8 mouse cellular contexts compared by ENCODE assay signal in genomic region chr11:32542687-32543411, GRCm38 (mm10). TPM values are rescaled to one million over a fixed set of nuclear protein-coding genes. Genes with fewer than 3 reads are reported as not detected.
A peak's percentile ranks its signal among the peaks of the same experiment; 100 is the strongest.
DNase-seq lines count a peak whose midpoint lies in the region; ATAC-seq lines count a peak whose summit lies in the region.

No protein-coding gene starts in this region.

- H3K36me3 ChIP-seq in heart, embryonic 16.5 days (ENCODE audit: control insufficient read depth, insufficient read depth): no peaks in the 10 kb centered on the region
- no peaks in the 10 kb centered on the region for H3K36me3 ChIP-seq in forebrain, embryonic 16.5 days (ENCODE audit: control insufficient read depth, insufficient read depth)

- no peaks in the 10 kb centered on the region for H3K9me3 ChIP-seq in heart, embryonic 16.5 days (replicated peaks; ENCODE audit: control insufficient read depth, low read length)
- no peaks in the 10 kb centered on the region for H3K9me3 ChIP-seq in forebrain, embryonic 16.5 days (ENCODE audit: control insufficient read depth, low read length)

- DNase-seq in layer of hippocampus, adult 9-11 months: peak; percentile 65
- no peak for DNase-seq in layer of hippocampus, postnatal 10 days (ENCODE audit: low spot score in 2 of 2)
- DNase-seq in yolk sac, embryonic 10.5 days (ENCODE audit: low spot score): peak; percentile 64
- no peak for DNase-seq in layer of hippocampus, adult 9-10 months (ENCODE audit: low spot score)
- DNase-seq in kidney, adult 18-20 months: no peak

- peak overlapping the region; percentile 23; the same call in 1 of the 2 replicates for H3K4me2 ChIP-seq in heart, embryonic 16.5 days (ENCODE audit: low read depth, low read length)
- H3K4me2 ChIP-seq in forebrain, embryonic 16.5 days (ENCODE audit: low read length): no peak overlapping the region

- no peak overlapping the region for H3K9ac ChIP-seq in heart, embryonic 16.5 days (ENCODE audit: low read length)
- no peak overlapping the region for H3K9ac ChIP-seq in forebrain, embryonic 16.5 days (replicated peaks; ENCODE audit: low read depth, low read length)

- peak overlapping the region; percentile 71 for H3K27ac ChIP-seq in heart, embryonic 16.5 days (ENCODE audit: low read length)
- H3K27ac ChIP-seq in forebrain, embryonic 16.5 days (ENCODE audit: low read length): no peak overlapping the region

- 28% methylated on average over 3 of the region's 3 CpGs for WGBS in heart, embryonic 16.5 days
- WGBS in forebrain, embryonic 16.5 days: 36% methylated on average over 3 of the region's 3 CpGs

- ATAC-seq in heart, embryonic 16.5 days (replicated peaks; ENCODE audit: extremely low read depth, insufficient read depth, low FRiP score): peak; percentile 50; the same call in 1 of the 2 replicates
- peak; percentile 72 for ATAC-seq in megakaryocyte-erythroid progenitor cell, adult 5-6 weeks (replicated peaks; ENCODE audit: low FRiP score, low TSS enrichment, poor library complexity, severe bottlenecking)
- ATAC-seq in forebrain, embryonic 16.5 days: no peak

- peaks cover 12% of the 10 kb centered on the region for H3K4me1 ChIP-seq in heart, embryonic 16.5 days (ENCODE audit: control insufficient read depth, insufficient read depth, low read length)
- H3K4me1 ChIP-seq in forebrain, embryonic 16.5 days (replicated peaks; ENCODE audit: control insufficient read depth, insufficient read depth, low read length): peaks cover 16% of the 10 kb centered on the region

- H3K4me3 ChIP-seq in heart, embryonic 16.5 days (ENCODE audit: low read length): no peak overlapping the region
- H3K4me3 ChIP-seq in forebrain, embryonic 16.5 days (replicated peaks; ENCODE audit: low read length): no peak overlapping the region

- H3K27me3 ChIP-seq in heart, embryonic 16.5 days (ENCODE audit: control insufficient read depth, insufficient read depth, low read length): no peaks in the 10 kb centered on the region
- H3K27me3 ChIP-seq in forebrain, embryonic 16.5 days (replicated peaks; ENCODE audit: control insufficient read depth, insufficient read depth, low read length): no peaks in the 10 kb centered on the region

RNA-seq across cellular contexts. Expression of gene Stk10, which starts 9.7 kb away (rescaled TPM):
- total RNA-seq in layer of hippocampus, postnatal 10 days (2021): 1 to 10 TPM; 6.3 to 9.4 TPM
- 4.1 and 5.5 TPM in 2 replicates for polyA plus RNA-seq in heart, embryonic 16.5 days (2015; fragmentation: Nextera tagmentation; extraction: Ambion mirVana)
- 11.3 and 16.1 TPM in 2 replicates for total RNA-seq in megakaryocyte-erythroid progenitor cell, adult 5-6 weeks (2014; fragmentation: Nextera tagmentation)
- 8.7 and 11.2 TPM in 2 replicates for total RNA-seq in megakaryocyte-erythroid progenitor cell, adult 5-6 weeks (2017)
- polyA plus RNA-seq in forebrain, embryonic 16.5 days (2015; fragmentation: Nextera tagmentation; extraction: Ambion mirVana): 2.1 and 2.8 TPM in 2 replicates

RNA-seq across cellular contexts. Expression of gene Efcab9, which starts 11.0 kb away (rescaled TPM):
- 1 to 10 TPM in 1 of 2 experiments, under 1 TPM in 1; 0.89 to 1.2 TPM for total RNA-seq in layer of hippocampus, postnatal 10 days (2021)
- 0.40 and 0.56 TPM in 2 replicates for polyA plus RNA-seq in heart, embryonic 16.5 days (2015; fragmentation: Nextera tagmentation; extraction: Ambion mirVana)
- not detected in 2 replicates for total RNA-seq in megakaryocyte-erythroid progenitor cell, adult 5-6 weeks (2014; fragmentation: Nextera tagmentation)
- not detected in 2 replicates for total RNA-seq in megakaryocyte-erythroid progenitor cell, adult 5-6 weeks (2017)
- polyA plus RNA-seq in forebrain, embryonic 16.5 days (2015; fragmentation: Nextera tagmentation; extraction: Ambion mirVana): not detected in 2 replicates

Comparison
In these comparisons a context has a peak if more than half of its experiments do, and no peak if none do; other contexts are left out.
1. DNase-seq: peak in layer of hippocampus, adult 9-11 months (single experiment) and yolk sac, embryonic 10.5 days (single experiment); none in layer of hippocampus, postnatal 10 days (0 of 2), layer of hippocampus, adult 9-10 months (single experiment) and kidney, adult 18-20 months (single experiment).